Mouse (Mus musculus): ENCODE measurements at regions not wholly inside any gene's neighbourhood (a gene's known extent, or its start where the extent isn't known, plus 50 kb on each side); places are given as distances from the start of the nearest gene placed in this dataset.

- DNase-seq (ENCODE audit: low spot score) = no peak
These were observed 62.9 kb upstream of the Gm2310 start for GRCm38 (mm10) chr15:8582676-8583075.

GRCm38 (mm10) chr15:8581146-8581913, 61.6 kb upstream of the Gm2310 start:
- no peak for DNase-seq (ENCODE audit: low spot score)

GRCm38 (mm10) chr15:8580077-8580476, 60.3 kb upstream of the Gm2310 start:
- no peak for DNase-seq (ENCODE audit: low spot score)

- peak; percentile 58 for DNase-seq (ENCODE audit: low spot score)
These were observed 57.7 kb upstream of the Gm2310 start for GRCm38 (mm10) chr15:8577480-8577881.

- DNase-seq (ENCODE audit: low spot score) = no peak
These were observed 57.2 kb upstream of the Gm2310 start for GRCm38 (mm10) chr15:8576975-8577374.

GRCm38 (mm10) chr15:8569617-8570016, 49.9 kb upstream of the Gm2310 start:
- peak; percentile 86 for DNase-seq (ENCODE audit: low spot score)
